Mouse (Mus musculus): ENCODE data around the gene Matn4.

- TF ChIP-seq HCFC1 (IDR thresholded peaks at IDR 0.05; ENCODE audit: borderline replicate concordance, insufficient read depth, low read length) (no peak), ZC3H11A (IDR thresholded peaks at IDR 0.05; ENCODE audit: borderline replicate concordance, low read depth, low read length) (no peak), MAFK (IDR thresholded peaks at IDR 0.05; ENCODE audit: insufficient read depth, low read depth, low read length) (no peak), ZNF384 (IDR thresholded peaks at IDR 0.05; ENCODE audit: low read depth, low read length) (no peak)
Measured at GRCm38 (mm10) chr2:164396076-164396475, 8.9 kb downstream of the Matn4 start.

All from ES-E14 (cell line).